Mouse (Mus musculus) thymus, adult 2 months (tissue): Measurements from ENCODE around the gene Flot1.

Source experiments
- CTCF ChIP-seq: fragments of 200-500 bp; IDR thresholded peaks from 2 replicates; pipeline ENCODE4 v1.5.1; 2012; ENCODE audit warnings: mild to moderate bottlenecking, control low read depth, low read length, moderate library complexity, borderline replicate concordance; ENCODE audit not compliant: control insufficient read depth, poor library complexity, insufficient read depth; ENCODE audit errors: extremely low read depth
- POLR2A ChIP-seq: fragments of 200-500 bp; IDR thresholded peaks from 2 replicates; pipeline ENCODE4 v1.6.1; 2012; ENCODE audit warnings: mild to moderate bottlenecking, low read length, control low read depth, moderate library complexity; ENCODE audit not compliant: control insufficient read depth, poor library complexity, insufficient read depth; ENCODE audit errors: extremely low read depth

DNA sequence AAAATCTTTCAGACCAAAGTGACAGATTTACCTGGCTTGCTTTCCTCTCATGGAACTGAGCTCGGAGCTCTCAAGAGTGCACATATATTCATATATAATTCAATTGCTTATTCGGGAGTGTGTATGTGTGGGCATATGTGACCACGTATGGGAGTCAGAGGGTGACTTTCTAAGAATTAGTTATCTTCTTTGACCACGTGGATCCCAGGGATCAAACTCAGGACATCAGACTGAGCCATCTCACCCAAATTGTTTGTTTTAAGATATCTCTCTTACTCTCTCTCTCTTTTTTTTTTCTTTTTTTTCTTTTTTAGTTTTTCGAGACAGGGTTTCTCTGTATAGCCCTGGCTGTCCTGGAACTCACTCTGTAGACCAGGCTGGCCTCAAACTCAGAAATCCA lies 2.9 kb upstream of the Flot1 start:
- TF ChIP-seq CTCF = no peak
- TF ChIP-seq POLR2A = no peak
